Mouse (Mus musculus): ENCODE measurements around the gene Cdca7.

DNA sequence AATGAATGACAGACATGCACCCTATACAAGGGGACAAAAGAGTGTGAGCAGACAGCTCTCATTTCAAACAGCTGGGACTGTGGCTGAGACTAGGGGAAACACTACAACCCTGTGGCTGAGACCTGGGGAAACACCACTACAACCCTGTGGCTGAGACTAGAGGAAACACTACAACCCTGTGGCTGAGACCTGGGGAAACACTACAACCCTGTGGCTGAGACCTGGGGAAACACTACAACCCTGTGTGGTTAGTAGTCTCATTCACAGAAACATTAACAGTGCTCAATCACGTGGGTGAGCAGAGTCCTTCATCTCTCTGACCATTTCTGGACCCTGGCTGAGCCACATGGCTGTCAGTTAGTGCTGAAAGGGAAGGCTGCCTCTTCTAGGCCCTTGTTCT, 59.9 kb downstream of the Cdca7 start:
- TF ChIP-seq POLR2A (IDR thresholded peaks at IDR 0.05; ENCODE audit: borderline replicate concordance, control insufficient read depth, low read depth, low read length) (no peak), CTCF (IDR thresholded peaks at IDR 0.05; ENCODE audit: control insufficient read depth, insufficient read depth, low read length) (no peak)

All from bone marrow, adult 2 months (tissue).